Mouse (Mus musculus): ENCODE measurements around the gene Sirt2. TPM values are rescaled to one million over a fixed set of nuclear protein-coding genes. Genes with fewer than 3 reads are reported as not detected.

Gene Sirt2
- total RNA-seq, 2 experiments from 2014 or later, result 151 to 166 TPM

DNA sequence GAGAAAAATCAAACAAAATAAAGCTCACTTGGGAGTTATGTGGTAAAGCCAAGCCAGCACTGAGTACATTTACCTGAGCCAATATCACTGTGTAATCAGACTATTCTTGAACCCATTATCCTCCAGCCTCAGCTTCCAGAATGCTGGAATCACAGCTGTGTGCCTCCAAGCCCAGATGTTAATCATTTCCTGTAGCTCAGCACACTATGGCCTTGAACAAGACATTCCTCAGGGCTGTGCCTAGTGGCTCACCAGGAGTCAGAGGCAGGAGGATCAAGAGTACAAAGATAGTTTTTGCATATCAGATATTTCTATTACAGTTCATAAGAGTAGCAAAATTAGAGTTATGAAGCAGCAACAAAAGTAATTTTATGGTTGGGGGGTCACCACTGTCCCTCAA, 25.2 kb downstream of the Sirt2 start:
- intact Hi-C loops (cut with DNase I), result no loop called here

DNA sequence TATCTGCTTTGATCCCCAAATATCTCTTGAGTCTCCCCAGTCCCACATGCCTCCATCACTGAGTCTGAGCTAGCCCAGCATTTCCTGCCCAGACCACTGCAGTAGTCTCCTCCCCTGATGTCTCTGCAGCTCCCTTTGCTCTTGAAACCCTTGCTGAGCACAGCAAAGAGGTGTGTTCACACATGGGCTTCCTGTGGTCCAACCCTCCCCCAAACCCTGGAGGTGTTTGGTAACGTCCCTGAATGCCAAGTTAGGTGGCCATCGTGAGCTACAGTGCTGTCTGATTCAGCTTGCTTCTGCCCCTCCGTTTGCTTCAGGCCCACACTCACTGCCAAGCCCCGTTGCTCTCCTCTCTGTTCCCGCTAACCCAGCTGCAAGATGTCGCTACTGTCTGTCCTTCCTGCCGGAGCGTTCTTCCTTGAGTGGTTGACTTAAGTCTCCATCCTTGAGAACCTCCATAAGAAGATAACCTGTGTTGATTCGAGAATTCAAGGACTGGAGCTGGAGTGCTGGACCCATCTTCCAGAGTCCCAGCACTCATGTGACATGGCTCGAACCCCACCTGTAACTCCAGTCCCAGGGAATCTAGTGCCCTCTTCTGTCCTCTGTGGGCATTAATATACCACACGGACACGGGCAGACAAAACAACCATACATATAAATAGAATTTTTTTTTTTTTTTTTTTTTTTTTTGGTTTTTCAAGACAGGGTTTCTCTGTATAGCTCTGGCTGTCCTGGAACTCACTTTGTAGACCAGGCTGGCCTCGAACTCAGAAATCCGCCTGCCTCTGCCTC, 26.1 kb downstream of the Sirt2 start:
- intact Hi-C loops (cut with DNase I), result no loop called here

More for the DNA sequence above, 25.2 kb downstream of the Sirt2 start:
- DNase-seq (ENCODE audit: low spot score in 2 of 2), result no peak

DNA sequence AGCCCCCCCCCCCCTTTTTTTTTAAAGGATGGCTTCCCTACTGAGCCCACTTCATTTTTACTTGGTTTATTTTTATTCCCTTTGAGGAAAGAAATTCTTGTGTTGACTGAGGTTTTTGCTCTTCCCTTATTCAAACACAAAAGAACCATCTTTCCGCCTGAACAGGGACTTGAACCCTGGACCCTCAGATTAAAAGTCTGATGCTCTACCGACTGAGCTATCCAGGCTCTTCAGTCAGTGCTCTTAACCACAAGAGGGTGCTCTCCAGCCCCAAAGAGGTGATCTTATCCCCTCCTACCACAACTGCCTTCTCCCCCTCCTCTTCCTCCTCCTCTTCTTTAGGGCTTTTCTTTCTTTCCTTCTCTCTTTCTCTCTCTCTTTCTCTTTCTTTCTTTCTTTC, 27.3 kb downstream of the Sirt2 start:
- DNase-seq (ENCODE audit: low spot score in 2 of 2), result no peak
- intact Hi-C loops (cut with DNase I), result no loop called here

More for the DNA sequence above, 26.1 kb downstream of the Sirt2 start:
- no peak for DNase-seq (ENCODE audit: low spot score in 2 of 2)

DNA sequence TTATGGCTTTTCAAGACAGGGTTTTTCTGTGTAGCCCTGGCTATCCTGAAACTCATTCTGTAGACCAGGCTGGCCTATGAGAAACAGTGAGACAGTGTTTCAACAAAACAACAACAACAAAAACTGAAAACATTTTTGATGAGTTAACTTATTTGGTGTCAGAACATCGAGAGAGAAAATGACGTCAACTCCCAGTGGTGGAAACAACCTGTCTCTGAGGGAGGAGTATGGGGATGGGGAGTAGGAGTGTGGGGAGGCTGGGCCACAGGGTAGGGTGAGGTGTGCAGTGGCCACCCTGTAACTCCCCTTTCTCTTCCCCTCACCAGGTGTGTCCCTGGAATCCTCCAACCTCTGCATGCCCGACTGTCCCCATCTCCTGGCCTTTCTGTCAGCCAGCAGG, 28.0 kb downstream of the Sirt2 start:
- intact Hi-C loops (cut with DNase I), result no loop called here
- no peak for DNase-seq (ENCODE audit: low spot score in 2 of 2)

DNA sequence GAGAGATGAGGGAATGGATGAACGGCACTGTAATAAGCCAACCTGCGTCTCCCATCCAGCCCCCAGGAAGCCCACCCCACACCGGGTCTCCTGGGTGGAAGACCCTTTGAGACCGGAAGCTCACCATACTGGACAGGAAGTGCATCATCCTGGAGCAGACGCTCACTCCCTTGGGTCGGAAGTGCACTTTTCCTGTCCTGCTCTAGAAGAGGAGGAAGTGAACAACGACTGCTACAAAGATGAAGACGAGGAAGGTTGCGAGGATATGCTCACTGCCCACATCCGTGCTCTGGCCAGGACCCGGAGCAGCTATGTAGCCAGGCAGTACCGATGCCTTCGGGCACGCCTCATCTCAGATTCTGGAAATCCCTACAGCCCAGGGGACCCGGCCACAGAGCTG, 29.3 kb downstream of the Sirt2 start:
- no peak for DNase-seq (ENCODE audit: low spot score in 2 of 2)
- intact Hi-C loops (cut with DNase I), result loop anchor here (2.0 to 5.0 kb wide), 2 partner anchors 71 to 246 kb away; no protein-coding TSS in a partner anchor

DNA sequence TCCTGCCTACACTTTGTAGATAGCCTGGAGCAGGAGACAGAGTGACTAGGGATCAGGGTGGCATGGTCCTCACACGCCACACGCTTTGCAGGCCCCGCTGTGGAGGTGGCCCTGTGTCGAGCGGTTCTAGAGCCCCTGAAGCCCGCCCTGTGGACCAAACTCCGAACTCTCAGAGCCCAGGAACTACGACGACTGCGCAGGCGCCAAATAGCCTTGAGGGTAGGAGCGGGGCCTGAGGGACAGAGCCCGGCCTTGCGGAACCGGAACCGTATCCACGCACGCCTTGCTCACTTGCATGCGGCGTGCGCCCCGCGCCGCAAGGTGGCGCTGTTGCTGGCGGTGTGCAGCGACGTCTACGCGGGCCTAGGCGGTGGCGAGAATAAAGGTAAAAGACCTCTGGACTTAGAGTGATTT, 30.0 kb downstream of the Sirt2 start:
- peak; percentile 73 to 78 for DNase-seq (ENCODE audit: low spot score in 2 of 2)
- intact Hi-C loops (cut with DNase I), result loop anchor here (2.0 to 5.0 kb wide), 2 partner anchors 70 to 246 kb away; no protein-coding TSS in a partner anchor

DNA sequence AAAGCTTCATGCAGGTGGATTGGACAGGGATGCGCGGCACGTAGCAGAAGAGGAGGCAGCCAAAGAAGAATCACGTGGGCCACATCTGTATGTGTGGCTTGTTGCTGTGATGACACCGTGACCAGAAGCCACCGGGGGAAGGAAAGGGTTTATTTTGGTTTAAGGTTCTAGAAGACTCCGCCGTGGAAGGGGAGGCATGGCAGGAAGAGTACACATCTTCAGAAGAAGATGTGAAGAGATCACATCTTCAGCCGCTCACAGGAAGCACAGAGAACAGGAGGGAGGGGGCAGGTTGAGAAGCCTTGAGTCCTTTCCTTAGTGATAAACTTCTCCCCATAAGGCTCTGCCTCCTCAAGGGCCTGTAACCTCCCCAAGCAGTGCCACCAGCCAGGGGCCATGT, 33.5 kb downstream of the Sirt2 start:
- intact Hi-C loops (cut with DNase I), result loop anchor here (5.0 kb wide), 1 partner anchor 242 kb away; no protein-coding TSS in a partner anchor
- no peak for DNase-seq (ENCODE audit: low spot score in 2 of 2)

DNA sequence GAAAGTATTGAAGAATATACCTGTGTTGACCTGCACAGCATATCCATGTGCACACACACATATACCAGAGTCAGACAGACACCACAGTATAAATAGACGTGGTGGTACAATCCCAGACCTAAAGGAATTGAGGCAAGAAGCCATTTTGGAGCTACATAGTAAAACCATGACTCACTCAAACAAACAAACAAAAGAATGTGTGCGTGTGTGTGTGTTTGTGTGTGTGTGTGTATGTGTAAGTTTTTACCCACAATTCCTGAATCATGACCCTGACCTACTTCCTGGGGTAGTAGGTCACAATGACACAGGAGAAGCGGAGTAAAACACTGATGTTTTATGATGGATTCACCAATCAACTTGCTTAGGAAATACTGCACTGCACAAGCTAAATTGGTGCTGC, 34.9 kb downstream of the Sirt2 start:
- intact Hi-C loops (cut with DNase I), result no loop called here

DNA sequence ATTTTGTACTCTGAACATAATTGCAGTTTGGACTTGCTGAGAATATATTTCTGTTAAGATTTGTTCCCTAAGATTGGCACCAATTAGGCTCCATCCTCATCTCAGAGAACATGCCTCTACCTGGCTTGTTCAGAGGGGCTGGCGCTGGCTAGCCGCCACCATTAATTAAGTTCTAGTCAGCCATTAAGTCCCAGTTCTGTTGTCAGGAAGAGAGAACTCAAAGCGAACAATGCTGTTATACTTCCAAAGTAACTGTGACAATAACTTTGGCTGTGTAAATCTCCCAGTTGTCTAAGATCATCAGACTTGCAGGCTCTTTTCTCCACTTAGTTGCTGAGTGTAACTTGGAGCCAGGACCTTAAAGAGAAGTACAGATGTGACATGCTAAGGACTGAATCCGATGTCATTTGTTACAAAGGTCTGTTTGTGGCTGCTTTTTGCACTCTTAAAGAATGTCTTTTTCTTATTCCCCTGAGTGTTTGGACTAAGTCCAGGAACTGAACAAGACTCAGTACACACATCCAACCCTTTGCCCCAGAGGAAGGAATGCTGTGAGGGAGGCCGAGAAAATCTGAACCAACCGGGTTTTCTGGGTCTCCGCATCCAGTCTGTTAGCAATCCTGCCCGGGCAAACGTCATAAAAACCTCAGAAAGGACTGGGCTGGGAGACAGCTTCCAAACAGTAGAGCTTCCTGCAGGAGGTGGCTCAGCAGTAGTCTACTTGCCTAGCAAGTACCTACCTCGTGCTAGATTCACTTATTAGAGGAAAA, 35.6 kb downstream of the Sirt2 start:
- no peak for DNase-seq (ENCODE audit: low spot score in 2 of 2)
- intact Hi-C loops (cut with DNase I), result no loop called here

More for the DNA sequence above, 34.9 kb downstream of the Sirt2 start:
- no peak for DNase-seq (ENCODE audit: low spot score in 2 of 2)

DNA sequence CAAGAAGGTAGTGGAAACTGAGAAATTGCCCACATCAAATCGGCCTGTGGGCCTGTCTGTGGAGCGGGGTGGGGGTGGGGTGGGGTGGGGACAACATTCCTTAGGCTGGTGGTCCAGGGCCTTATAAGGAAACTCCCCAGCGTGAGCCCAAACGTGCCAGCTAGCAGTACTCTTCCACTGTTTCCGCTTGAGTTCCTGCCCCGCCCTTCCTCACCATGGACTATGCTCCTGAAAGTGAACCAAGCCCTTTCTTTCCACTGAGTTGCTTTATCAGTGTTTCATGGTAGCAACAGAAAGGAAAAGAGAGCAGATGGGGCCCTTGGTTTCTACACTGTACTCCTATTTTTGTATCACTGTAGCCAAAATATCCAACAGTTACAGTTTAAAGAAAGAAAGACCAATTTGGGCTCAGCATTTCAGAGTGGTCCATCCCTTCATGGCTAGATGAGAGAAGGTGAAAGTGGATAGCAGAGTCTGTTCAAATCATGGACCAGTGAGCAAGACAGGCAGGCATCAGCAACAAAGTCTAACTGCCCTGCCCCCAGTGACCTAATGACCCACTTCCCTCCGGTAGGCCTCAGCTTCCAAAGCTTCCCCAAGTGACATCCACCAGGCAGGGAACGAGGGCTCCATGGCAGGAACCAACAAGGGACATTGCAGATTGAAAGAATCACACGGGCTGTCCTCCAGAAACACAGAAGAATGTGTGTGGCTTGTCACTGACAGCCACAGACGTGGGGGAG, 36.5 kb downstream of the Sirt2 start:
- DNase-seq (ENCODE audit: low spot score in 2 of 2), result peak in 1 of 2 experiments; percentile 75
- intact Hi-C loops (cut with DNase I), result no loop called here

DNA sequence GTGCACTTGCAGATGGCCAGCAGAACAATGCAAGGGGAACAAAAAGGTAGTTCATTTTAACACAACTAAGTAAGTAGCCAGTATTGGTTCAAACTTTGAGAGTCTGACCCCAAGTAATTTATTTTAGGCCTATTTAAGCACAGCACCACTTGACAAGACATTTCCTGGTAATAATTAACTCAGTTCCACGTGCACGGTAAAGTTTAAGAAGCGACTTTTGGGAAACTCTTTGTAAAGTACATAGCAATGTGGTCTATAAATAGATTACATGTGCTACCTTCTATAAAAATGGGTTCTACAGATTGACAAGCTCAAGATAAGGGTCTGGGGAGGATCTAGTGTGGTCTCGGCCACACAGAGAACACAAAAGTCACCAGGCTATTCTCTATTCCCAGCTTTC, 37.2 kb downstream of the Sirt2 start:
- intact Hi-C loops (cut with DNase I), result no loop called here
- no peak for DNase-seq (ENCODE audit: low spot score in 2 of 2)

DNA sequence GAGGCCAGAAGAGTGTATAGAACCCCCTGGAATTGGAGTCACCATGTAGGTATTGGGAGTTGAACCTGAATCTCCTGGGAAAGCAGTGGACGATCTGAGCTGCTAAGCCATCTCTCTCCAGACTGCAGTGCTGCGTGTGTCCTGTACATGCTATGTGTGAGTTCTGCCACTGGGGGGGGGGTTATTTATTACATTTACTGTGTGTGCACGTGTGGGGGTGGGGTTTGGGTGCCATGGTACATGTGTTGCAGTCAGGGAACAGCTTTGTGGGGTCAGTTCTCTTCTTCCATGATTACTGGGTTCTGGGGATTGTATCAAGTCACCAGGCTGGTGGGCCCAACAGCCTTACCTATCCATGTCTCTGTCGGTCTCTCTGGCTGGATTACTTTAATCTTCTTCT, 40.3 kb downstream of the Sirt2 start:
- DNase-seq (ENCODE audit: low spot score in 2 of 2), result no peak
- intact Hi-C loops (cut with DNase I), result no loop called here

DNA sequence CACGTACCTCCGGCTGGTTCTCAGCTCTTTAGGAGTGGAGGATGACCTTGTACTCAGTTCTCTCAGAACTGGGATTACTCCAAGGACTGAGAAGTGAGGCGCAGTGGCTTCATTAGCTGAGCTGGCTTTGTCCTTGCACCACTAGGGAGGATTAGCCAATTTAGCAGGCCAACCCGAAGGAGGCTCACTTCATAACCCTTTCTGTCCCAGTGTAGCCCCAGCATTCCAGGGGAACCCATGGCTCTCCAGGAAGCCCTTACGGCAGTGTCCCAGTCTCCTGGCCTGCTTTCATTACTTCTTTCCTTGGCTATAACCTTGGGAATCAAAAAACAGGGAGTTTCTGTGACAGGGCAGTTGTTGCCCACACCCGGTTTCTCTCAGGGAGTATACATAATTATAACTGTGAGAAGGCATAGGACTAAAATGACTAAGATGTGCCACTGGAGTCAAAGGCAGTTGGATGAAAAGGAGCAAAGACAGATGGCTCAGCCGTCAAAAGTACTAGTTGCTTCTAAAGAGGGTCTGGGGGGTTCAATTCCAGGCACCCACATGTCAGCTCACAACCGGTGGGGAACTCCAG, 41.2 kb downstream of the Sirt2 start:
- DNase-seq (ENCODE audit: low spot score in 2 of 2), result peak in 1 of 2 experiments; percentile 55
- intact Hi-C loops (cut with DNase I), result no loop called here

DNA sequence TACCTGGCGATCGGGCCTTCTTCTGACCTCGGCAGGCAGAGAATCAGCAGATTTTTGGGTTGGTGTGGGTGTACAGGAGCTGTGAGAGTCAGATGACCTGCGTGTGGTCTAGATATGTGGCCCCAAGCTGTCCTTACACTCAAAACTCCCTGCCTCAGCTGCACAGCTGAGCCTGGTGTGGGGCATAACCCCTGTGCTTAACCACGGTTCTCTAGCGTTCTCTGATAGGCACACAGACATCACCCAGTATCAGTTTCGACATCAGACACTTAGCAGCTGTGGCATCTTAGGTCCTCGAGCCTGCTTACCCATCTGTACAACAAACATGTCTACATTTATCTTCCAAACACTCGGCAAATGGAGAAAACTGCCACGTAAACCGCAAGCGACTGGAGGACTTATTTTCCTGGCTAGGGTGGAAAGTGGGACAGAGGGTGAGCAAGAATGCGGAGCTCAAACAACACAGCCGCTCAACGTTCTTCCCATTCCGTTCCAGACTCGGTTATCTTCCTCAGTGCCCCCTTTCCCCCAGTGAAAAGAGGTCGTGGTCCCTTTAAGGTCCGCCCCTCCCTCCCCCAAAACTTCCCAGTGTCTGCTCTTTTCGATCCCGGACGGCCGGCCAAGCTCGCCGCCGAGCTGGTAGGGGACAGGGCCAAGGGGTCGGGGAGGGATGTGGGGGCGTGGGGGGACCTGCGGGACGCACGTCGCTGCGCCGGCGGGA, 41.8 kb downstream of the Sirt2 start, which contains the start of gene Hnrnpl:
Gene Hnrnpl, plus strand, starts transcription at position 321 of the 721 bp plus-strand sequence.
- DNase-seq (ENCODE audit: low spot score in 2 of 2), result peak in 1 of 2 experiments; percentile 40
- intact Hi-C loops (cut with DNase I), result no loop called here

DNA sequence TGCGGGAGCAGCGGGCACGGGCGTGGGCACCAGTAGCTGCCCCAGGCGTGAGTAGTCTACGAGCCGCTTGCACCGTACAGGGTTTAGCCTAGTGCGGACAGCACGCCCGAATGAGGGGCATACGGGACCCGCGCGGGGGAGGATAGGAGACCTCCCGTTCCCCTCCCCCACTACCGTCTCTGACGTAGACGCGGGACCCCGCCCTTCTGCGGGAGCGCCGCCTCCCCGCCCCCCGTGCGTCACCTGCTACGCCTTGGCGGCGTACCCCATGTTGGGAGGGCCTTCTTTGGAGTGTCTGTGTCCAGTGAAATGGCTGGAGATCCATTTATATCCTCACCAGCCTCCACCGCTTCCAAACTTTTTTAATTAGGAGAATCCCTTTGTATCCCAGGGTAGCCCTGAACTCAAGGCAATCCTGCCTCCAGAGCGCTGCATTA, 42.4 kb downstream of the Sirt2 start:
- intact Hi-C loops (cut with DNase I), result no loop called here
- DNase-seq (ENCODE audit: low spot score in 2 of 2), result peak; percentile 94 to 97

DNA sequence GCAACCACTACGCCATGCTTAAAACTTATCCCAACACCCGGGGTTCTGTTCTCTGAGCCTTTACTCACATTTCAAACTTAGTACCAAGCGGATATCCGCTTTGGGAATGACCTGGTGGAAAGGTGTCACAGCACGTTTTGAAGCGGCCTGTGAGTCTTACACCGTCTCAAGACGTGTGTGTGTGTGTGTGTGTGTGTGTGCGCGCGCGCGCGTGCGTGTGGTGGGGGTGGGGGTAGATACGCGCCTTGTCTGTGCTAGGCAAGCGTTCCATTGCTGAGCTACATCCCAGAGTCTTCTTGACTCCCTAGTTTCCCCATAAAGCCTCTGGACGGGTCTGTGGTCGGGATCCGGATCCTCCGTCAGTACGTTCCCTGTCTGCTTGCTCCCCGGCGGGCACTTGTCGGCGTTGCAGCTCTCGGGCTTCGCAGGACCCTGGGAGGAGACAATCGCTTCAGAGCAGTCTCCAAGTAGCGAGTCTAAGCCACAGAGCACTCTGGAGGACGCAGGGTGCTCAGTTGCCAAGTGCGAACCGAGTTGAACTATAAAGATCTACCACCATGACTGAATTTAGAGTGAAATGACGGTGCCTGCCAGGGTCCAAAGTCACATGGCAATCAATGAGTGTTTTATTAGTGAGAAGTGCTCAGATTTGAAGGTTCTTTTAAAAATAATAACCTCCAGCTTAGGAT, 43.0 kb downstream of the Sirt2 start:
- intact Hi-C loops (cut with DNase I), result loop anchor here (2.0 to 5.0 kb wide), 2 partner anchors 15 to 148 kb away; partner anchors contain the start of gene Ech1
- DNase-seq (ENCODE audit: low spot score in 2 of 2), result peak; percentile 55 to 73

DNA sequence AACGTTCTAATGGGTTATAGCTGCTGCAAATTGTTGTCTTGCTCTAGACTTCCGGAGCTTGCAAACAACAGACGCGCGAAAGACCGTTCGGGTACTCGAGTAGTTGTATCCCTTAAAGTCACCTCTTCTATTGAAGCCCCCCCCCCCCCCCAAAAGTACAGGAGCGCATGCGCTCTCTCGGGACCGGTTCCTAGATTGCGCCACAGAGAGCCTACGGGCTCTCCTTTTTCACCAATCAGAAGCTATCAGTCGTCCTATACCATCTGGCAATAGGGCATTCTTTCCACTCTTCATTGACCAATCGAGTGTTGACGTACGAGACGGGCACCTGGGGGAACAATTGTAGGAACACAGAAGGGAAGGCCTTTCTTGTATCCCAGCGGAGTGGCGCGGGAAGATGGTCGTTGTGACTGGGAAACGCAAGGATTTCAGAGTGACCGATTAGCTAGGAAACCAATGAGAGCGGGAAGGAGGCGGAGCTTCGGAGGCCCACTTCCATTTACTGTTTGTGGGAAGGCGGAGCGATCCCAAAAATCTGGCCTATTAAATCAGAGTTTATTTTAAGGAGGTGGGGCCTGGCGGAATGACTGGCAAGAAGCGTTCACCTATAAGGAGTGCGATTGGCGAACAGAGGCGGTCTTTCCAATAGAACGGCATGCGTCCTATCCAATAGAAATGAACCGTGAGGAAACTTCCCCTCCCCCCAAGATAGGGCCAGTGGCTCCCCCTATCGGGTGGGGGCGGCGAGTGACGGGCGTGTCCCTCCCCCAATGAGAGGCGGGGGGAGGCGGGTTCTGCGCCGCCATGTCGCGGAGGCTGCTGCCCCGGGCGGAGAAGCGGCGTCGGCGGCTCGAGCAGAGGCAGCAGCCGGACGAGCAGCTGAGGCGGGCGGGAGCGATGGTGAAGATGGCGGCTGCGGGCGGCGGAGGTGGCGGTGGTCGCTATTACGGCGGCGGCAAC, 43.9 kb downstream of the Sirt2 start:
- DNase-seq (ENCODE audit: low spot score in 2 of 2), result peak; percentile 99 to 100
- intact Hi-C loops (cut with DNase I), result loop anchor here (2.0 to 5.0 kb wide), 2 partner anchors 14 to 147 kb away; partner anchors contain the start of gene Ech1

Measured in left cerebral cortex, postnatal 25 days (tissue).